Mouse (Mus musculus) heart, postnatal 10 days (tissue): Measurements from ENCODE around the gene Gnas. TPM values are rescaled to one million over a fixed set of nuclear protein-coding genes. Genes with fewer than 3 reads are reported as not detected.
A peak's percentile ranks its signal among the peaks of the same experiment; 100 is the strongest.

Experiments
- DNase-seq, 2 experiments: peaks; one replicate each; pipeline ENCODE4 v3.0.0; 2021
- intact Hi-C: fragments of 180-260 bp; cut with DNase I; formaldehyde crosslinking; loops from one replicate; pipeline ENCODE4 v1.15.1; 2025
- total RNA-seq, 2 experiments: library from RNA; stranded (reverse); gene quantifications; 2 replicates each; pipeline ENCODE4 v1.2.3; 2021

Gene Gnas
- total RNA-seq, 2 experiments from 2014 or later, result 1,834 to 2,103 TPM

- intact Hi-C loops, result no loop called here
- no peak for DNase-seq
These were observed 32.5 kb downstream of the Gnas start for GRCm38 (mm10) chr2:174316661-174317060.

- no peak for DNase-seq
- intact Hi-C loops, result no loop called here
These were observed 41.9 kb downstream of the Gnas start for GRCm38 (mm10) chr2:174325989-174326388.

GRCm38 (mm10) chr2:174326481-174326880 lies 42.4 kb downstream of the Gnas start:
- DNase-seq, result no peak
- intact Hi-C loops, result no loop called here

- intact Hi-C loops, result no loop called here
- peak; percentile 74 to 76 for DNase-seq
These were observed 43.3 kb downstream of the Gnas start for GRCm38 (mm10) chr2:174327295-174327981.

GRCm38 (mm10) chr2:174328358-174328905 lies 44.3 kb downstream of the Gnas start:
- intact Hi-C loops, result loop anchor here (2.0 kb wide), 1 partner anchor 88 kb away; no protein-coding TSS in a partner anchor
- no peak for DNase-seq

- peak in 1 of 2 experiments; percentile 53 for DNase-seq
- intact Hi-C loops, result loop anchor here (2.0 kb wide), 1 partner anchor 88 kb away; no protein-coding TSS in a partner anchor
These were observed 45.0 kb downstream of the Gnas start for GRCm38 (mm10) chr2:174328926-174329662.

GRCm38 (mm10) chr2:174329663-174330615 lies 45.8 kb downstream of the Gnas start:
- intact Hi-C loops, result loop anchor here (2.0 kb wide), 2 partner anchors 87 to 133 kb away; no protein-coding TSS in a partner anchor
- DNase-seq, result peak; percentile 88 to 90

- intact Hi-C loops, result loop anchor here (2.0 kb wide), 1 partner anchor 132 kb away; no protein-coding TSS in a partner anchor
- DNase-seq, result peak; percentile 87
These were observed 46.6 kb downstream of the Gnas start for GRCm38 (mm10) chr2:174330616-174331191.

- intact Hi-C loops, result loop anchor here (2.0 kb wide), 1 partner anchor 131 kb away; no protein-coding TSS in a partner anchor
- DNase-seq, result no peak
These were observed 47.3 kb downstream of the Gnas start for GRCm38 (mm10) chr2:174331282-174332030.

GRCm38 (mm10) chr2:174333239-174333890 lies 49.2 kb downstream of the Gnas start:
- intact Hi-C loops, result no loop called here
- DNase-seq, result no peak

GRCm38 (mm10) chr2:174334415-174334814 lies 50.3 kb downstream of the Gnas start:
- DNase-seq, result no peak

GRCm38 (mm10) chr2:174337275-174337674 lies 53.2 kb downstream of the Gnas start:
- intact Hi-C loops, result no loop called here
- DNase-seq, result no peak

More at GRCm38 (mm10) chr2:174334415-174334814, 50.3 kb downstream of the Gnas start:
- intact Hi-C loops, result no loop called here

GRCm38 (mm10) chr2:174339701-174340100 lies 55.6 kb downstream of the Gnas start:
- DNase-seq, result peak in 1 of 2 experiments; percentile 1
- intact Hi-C loops, result no loop called here

GRCm38 (mm10) chr2:174340229-174340892 lies 56.2 kb downstream of the Gnas start:
- intact Hi-C loops, result no loop called here
- peak; percentile 1 to 11 for DNase-seq

GRCm38 (mm10) chr2:174340893-174341580 lies 56.9 kb downstream of the Gnas start:
- intact Hi-C loops, result no loop called here
- peak; percentile 4 to 13 for DNase-seq

- peak; percentile 28 to 32 for DNase-seq
- intact Hi-C loops, result no loop called here
These were observed 58.8 kb downstream of the Gnas start for GRCm38 (mm10) chr2:174342793-174343400.

- DNase-seq, result peak; percentile 24 to 28
- intact Hi-C loops, result no loop called here
These were observed 59.4 kb downstream of the Gnas start for GRCm38 (mm10) chr2:174343566-174343965.
